ENCODE assay signal across 25 mouse cellular contexts in genomic region chr16:93830071-93830470, GRCm38 (mm10). TPM values are rescaled to one million over a fixed set of nuclear protein-coding genes. Genes with fewer than 3 reads are reported as not detected.
DNase-seq lines count a peak whose midpoint lies in the region; ATAC-seq and TF ChIP-seq lines count a peak whose summit lies in the region.
"Had no signal": no experiment of that assay in that cellular context is flagged by ENCODE, and none has a peak within 500 bp of the region (broad histone marks: within the 10 kb centered on the region; RNA-seq: fewer than 3 reads in every experiment).

No protein-coding gene starts in this region.

- peaks cover 5% of the 10 kb centered on the region; the same call in 1 of the 2 replicates for H3K9me3 ChIP-seq in kidney, embryonic 16.5 days (ENCODE audit: low read length)
- H3K9me3 ChIP-seq in E14TG2a.4 (ENCODE audit: low read length): peaks cover 14% of the 10 kb centered on the region
- H3K9me3 ChIP-seq: heart, embryonic 10.5 days; heart, embryonic 15.5 days; lung, embryonic 15.5 days; midbrain, embryonic 10.5 days; neural tube, embryonic 12.5 days had no signal

- no peak overlapping the region for H3K4me3 ChIP-seq in kidney, embryonic 16.5 days (ENCODE audit: low read length)
- peak overlapping the region; percentile 97 for H3K4me3 ChIP-seq in E14TG2a.4 (replicated peaks; ENCODE audit: low read length)
- H3K4me3 ChIP-seq: embryonic facial prominence, embryonic 12.5 days; heart, embryonic 10.5 days; heart, embryonic 15.5 days; limb, embryonic 13.5 days; lung, embryonic 15.5 days; midbrain, embryonic 10.5 days; neural tube, embryonic 12.5 days had no signal

- no peaks in the 10 kb centered on the region for H3K36me3 ChIP-seq in kidney, embryonic 16.5 days (ENCODE audit: insufficient read depth, low read length)
- peaks cover 28% of the 10 kb centered on the region for H3K36me3 ChIP-seq in E14TG2a.4 (ENCODE audit: insufficient read depth, low read length)
- H3K36me3 ChIP-seq: embryonic facial prominence, embryonic 12.5 days; heart, embryonic 10.5 days; heart, embryonic 15.5 days; limb, embryonic 13.5 days; lung, embryonic 15.5 days; neural tube, embryonic 12.5 days had no signal

- H3K9ac ChIP-seq in kidney, embryonic 16.5 days (replicated peaks; ENCODE audit: low read length): no peak overlapping the region
- H3K9ac ChIP-seq: embryonic facial prominence, embryonic 12.5 days; heart, embryonic 15.5 days; limb, embryonic 13.5 days; lung, embryonic 15.5 days; neural tube, embryonic 12.5 days had no signal

- no peak for ATAC-seq in kidney, embryonic 16.5 days (ENCODE audit: low FRiP score, low TSS enrichment)
- ATAC-seq: forebrain, embryonic 14.5 days; hindbrain, embryonic 16.5 days; midbrain, embryonic 16.5 days had no signal

- H3K4me1 ChIP-seq in kidney, embryonic 16.5 days (ENCODE audit: insufficient read depth, low read length): peaks cover 21% of the 10 kb centered on the region
- H3K4me1 ChIP-seq in E14TG2a.4 (replicated peaks; ENCODE audit: low read depth, low read length): peaks cover 55% of the 10 kb centered on the region

- no peak overlapping the region for H3K4me2 ChIP-seq in kidney, embryonic 16.5 days (replicated peaks; ENCODE audit: low read depth, low read length)
- H3K4me2 ChIP-seq: embryonic facial prominence, embryonic 12.5 days; heart, embryonic 15.5 days; limb, embryonic 13.5 days; liver, embryonic 11.5 days; lung, embryonic 15.5 days; neural tube, embryonic 12.5 days had no signal

- DNase-seq in cerebellum, adult 11-12 months: peak; percentile 25
- DNase-seq in cerebellum, postnatal 14 days: no peak
- no peak for DNase-seq in kidney, adult 18-20 months
- DNase-seq in WW6 (ENCODE audit: low read depth, low spot score): peak; percentile 71
- no peak for DNase-seq in layer of hippocampus, postnatal 14 days (ENCODE audit: low spot score in 2 of 2)
- DNase-seq: adrenal gland, postnatal 10 days; cerebellum, adult 18-20 months; gastrocnemius, postnatal 14 days; heart, adult 11 months; right cerebral cortex, postnatal 14 days; thymus, postnatal 14 days had no signal

- peak overlapping the region; percentile 58 for H3K27ac ChIP-seq in kidney, embryonic 16.5 days (ENCODE audit: low read length)
- H3K27ac ChIP-seq: embryonic facial prominence, embryonic 12.5 days; heart, embryonic 10.5 days; heart, embryonic 15.5 days; limb, embryonic 13.5 days; lung, embryonic 15.5 days; midbrain, embryonic 10.5 days; neural tube, embryonic 12.5 days had no signal

- H3K27me3 ChIP-seq in kidney, embryonic 16.5 days (ENCODE audit: insufficient read depth, low read length): no peaks in the 10 kb centered on the region
- no peaks in the 10 kb centered on the region for H3K27me3 ChIP-seq in E14TG2a.4 (ENCODE audit: insufficient read depth, low read length)
- H3K27me3 ChIP-seq: CH12.LX; embryonic facial prominence, embryonic 12.5 days; heart, embryonic 15.5 days; limb, embryonic 13.5 days; lung, embryonic 15.5 days; neural tube, embryonic 12.5 days had no signal

- 42% methylated on average over 9 of the region's 9 CpGs for WGBS in kidney, embryonic 16.5 days

- TF ChIP-seq CTCF in E14TG2a.4 (conservative IDR thresholded peaks at IDR 0.05; ENCODE audit: low read length): no peak

RNA-seq across cellular contexts. Expression of gene Morc3, which starts 1.9 kb away (rescaled TPM):
- 33.1 and 33.3 TPM in 2 replicates for polyA plus RNA-seq in kidney, embryonic 16.5 days (2015; fragmentation: Nextera tagmentation; extraction: Ambion mirVana)
- total RNA-seq in layer of hippocampus, postnatal 14 days (2021): 10 to 100 TPM; 32.1 to 36.1 TPM

RNA-seq across cellular contexts. Expression of gene Chaf1b, which starts 53.6 kb away (rescaled TPM):
- 70.3 and 72.1 TPM in 2 replicates for polyA plus RNA-seq in kidney, embryonic 16.5 days (2015; fragmentation: Nextera tagmentation; extraction: Ambion mirVana)
- total RNA-seq in layer of hippocampus, postnatal 14 days (2021): 1 to 10 TPM; 1.3 to 2.0 TPM

Comparison
In these comparisons a context has a peak if more than half of its experiments do, and no peak if none do; other contexts are left out.
1. DNase-seq: peak in cerebellum, adult 11-12 months (single experiment) and WW6 (single experiment); none in cerebellum, postnatal 14 days (0 of 2), kidney, adult 18-20 months (single experiment) and layer of hippocampus, postnatal 14 days (0 of 2).